Mouse (Mus musculus) cerebral cortex, adult 2 months (tissue): ENCODE data around the gene Loxl1.

Experiments used
- WGBS: fragments of 180-500 bp; shearing (Covaris S2); methylation state at CpG from one replicate; pipeline ENCODE4 v1.1.7; 2018; 5-methylcytosine and 5-hydroxymethylcytosine counted together

Loxl1 gene

GRCm38 (mm10) chr9:58253033-58253804 is 59.8 kb downstream of the Loxl1 start, which contains the start of gene Stoml1:
TSS of gene Stoml1 (plus strand) at chr9:58253164.
- WGBS: under 1% methylated on average over 31 of the region's 31 CpGs

DNA sequence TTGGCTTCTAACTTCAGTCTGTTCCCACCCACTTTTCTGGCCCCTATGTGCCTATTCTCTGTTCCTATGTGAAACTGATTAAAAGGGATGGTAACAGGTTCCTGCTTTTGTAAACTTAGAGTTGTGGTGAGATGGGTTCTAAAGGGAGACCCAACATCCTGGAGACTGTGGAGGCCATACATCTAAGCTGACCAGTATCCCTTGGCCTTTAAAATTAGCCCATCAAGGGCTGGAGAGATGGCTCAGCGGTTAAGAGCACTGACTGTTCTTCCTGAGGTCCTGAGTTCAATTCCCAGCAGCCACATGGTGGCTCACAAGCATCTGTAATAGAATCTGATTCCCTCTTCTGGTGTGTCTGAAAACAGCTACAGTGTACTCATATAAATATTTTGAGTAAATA is 62.3 kb downstream of the Loxl1 start:
- WGBS: 91% methylated on average over 1 of the region's 1 CpGs

DNA sequence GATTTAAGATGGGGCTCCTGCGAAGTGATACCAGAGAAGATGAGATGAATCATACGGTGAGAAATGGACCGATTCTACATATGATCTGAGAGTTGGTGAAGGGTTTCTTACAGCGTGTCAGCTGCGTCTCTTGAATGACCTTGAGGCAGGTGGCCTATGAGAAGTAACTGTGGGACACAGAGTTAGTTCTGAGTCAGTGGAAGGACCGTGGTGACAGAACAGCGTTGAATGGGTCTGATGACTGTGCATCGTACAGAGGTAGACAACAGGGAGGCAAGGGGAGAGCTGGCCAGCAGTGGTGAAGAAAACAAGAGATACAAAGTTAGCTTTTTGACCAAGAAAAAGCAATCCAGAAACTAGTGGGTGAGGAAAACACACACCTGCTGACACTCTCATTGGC is 62.7 kb downstream of the Loxl1 start:
- 77% methylated on average over 8 of the region's 8 CpGs for WGBS

DNA sequence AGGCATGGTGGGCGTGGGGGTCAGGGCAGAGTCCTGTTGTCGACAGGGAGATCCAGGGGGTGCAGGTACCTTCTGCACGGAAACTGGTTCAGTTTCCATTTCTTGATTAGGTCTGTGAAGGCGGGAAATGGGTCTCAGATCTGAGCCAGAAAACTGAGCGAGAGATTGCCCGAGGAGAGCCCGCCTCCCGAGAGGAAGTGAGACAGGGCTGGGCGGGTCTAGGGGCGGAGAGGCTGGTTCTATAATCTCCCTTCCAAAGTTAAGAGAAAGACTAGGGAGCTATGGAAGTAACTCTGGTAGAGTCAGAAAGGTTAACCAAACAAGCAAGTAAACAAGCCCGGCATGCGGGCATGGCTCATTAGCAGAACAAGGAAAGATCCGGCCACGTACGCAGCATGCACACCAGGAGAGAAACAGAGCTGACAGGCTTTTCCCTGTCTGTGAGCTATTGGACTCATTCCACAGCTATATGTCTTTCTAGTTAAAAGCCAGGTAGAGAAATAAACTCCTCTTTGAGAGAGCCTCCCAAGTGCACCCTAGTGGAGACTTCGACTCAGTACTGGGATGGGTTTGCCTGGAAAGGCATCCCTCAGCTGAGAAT is 63.3 kb downstream of the Loxl1 start, which contains the start of gene Pml:
TSS of gene Pml (minus strand) at position 195 of the 601 bp plus-strand sequence.
- WGBS: 1% methylated on average over 16 of the region's 16 CpGs

DNA sequence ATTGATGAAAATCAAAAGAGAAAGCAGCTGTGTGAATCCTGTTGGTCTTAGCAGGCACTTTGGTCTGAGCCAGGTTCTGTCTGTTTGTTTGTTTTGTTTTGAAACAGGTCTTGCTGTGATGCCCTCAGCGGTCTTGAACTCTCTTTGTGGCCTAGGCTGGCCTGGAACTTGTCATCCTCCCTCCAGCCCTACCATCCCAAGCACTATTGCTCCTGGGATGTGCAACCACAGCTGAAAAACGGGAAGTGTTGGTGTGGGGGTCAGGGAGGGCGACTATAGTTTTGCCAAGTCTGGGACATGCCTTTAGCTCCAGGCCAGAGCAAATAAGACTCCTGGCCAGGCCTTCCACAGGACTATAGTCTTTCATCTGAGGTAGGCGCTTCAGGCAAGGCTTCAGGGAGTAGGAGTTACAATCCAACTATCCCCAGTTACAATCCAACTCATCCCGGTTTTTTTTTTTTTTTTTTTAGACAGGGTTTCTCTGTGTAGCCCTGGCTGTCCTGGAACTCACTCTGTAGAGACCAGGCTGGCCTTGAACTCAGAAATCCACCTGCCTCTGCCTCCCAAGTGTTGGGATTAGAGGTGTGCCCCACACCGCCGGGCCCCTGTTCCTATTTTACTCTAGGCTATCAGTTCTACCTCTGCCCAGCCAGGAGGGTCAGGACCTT is 64.1 kb downstream of the Loxl1 start:
- WGBS: 44% methylated on average over 7 of the region's 7 CpGs

DNA sequence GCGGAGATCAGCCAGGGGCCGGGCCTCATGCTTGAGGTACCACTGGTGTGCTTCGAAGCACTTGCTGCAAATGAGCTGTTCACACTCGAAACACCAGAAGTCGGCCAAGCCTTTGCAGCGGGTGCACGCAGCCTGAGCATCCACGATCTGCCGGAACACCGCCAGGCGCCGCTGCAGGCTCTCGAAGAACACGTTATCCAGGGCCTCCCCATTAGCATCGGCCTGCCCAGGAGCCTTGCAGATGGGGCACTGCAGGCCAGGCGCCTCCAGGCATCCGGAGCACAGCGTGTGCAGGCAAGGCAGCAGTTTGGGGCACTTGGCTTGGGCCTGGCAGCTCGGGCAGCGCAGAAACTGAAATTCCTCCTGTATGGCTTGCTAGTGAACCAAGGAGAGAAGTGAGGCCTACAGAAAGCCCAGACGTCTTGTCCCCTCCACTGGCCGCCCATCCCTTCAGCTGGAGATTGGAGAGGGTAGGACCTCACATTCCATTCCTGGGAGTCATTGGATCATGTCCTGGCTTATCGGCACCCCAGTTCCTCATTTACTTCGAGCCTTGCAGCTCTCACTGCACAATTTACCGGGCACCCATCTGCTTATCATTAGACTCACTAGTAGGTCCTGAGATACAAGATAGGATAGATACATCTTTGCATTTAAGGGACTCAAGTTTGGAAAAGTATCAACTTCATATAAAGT is 65.8 kb downstream of the Loxl1 start:
- WGBS: 20% methylated on average over 25 of the region's 25 CpGs

DNA sequence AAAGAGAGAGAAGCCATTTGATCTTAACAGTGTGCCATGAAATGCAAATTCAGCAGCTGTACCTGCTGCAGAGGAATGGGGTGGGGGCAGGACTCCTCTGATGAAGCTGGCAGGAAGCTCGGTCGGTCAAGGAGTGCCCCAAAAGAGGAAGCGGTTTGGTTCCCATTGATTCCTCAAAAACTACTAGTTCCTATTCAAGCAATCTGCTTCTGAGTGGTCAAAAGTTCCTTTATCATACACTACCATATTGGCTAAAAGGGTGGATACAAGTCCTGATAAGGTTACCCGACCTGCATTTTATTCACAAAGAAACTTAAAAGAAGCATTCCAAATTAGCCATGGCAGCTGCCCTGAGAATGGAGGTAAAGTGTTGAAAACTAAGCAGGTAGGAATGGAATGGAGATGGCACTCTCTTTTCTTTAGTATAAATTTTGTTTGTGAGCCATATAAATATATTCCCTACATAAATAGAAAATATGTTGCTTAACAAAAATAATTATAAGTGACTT is 66.8 kb downstream of the Loxl1 start:
- 79% methylated on average over 4 of the region's 4 CpGs for WGBS

DNA sequence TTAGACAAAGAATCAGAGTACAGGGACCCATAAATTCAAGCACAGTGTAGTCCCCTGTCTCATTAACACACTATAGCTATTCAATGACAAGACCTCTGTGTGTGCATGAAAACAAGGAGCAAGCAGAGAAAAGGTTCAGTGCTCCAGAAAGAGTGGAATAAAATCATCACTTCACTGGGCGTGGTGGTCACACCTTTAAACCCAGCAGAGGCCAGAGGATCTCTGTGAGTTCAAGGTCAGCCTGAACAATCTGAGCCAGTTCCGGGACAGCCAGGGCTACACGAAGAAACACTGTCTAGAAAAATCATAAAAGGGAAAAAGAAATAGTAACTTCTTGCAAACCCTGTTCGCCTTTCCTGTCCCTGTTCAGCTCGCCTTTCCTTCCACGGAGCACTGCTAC is 69.3 kb downstream of the Loxl1 start:
- 69% methylated on average over 6 of the region's 6 CpGs for WGBS

DNA sequence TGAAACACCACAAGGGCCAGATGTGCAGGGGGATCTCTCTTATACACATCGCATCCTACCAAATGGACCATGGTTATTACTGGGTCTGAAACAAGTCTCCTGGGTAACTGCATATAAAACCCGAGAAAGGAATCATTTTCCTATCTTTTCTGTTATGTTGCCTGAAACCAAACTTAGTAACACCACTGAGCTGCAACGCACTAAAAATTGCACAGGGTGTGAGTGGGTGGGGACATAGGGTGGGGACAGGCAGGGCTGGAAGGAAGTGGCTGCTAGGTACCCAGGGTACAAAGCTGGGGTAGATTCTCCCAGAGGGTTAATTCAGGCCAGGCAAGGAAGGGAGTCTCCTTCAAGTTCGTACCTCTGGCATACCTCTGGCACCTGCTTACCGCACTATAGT is 70.3 kb downstream of the Loxl1 start:
- 42% methylated on average over 5 of the region's 5 CpGs for WGBS

GRCm38 (mm10) chr9:58241780-58242485 is 71.1 kb downstream of the Loxl1 start:
- 38% methylated on average over 9 of the region's 9 CpGs for WGBS
